In genomic region chr2:30823385-30824153, GRCm38 (mm10) we compare ENCODE assay signal across 1 mouse cellular context.
TF ChIP-seq lines count a peak whose summit lies in the region.

No protein-coding gene starts in this region.

TF ChIP-seq in MEL, 35 proteins besides CTCF, POLR2A, EP300 and RAD21:
- TF ChIP-seq TCF12 (IDR thresholded peaks at IDR 0.05; ENCODE audit: low read depth, low read length) (no peak), POLR2AphosphoS2 (IDR thresholded peaks at IDR 0.05; ENCODE audit: low read length) (peak; percentile 63; the same call in 1 of the 2 replicates), USF1 (IDR thresholded peaks at IDR 0.05; ENCODE audit: low read depth, low read length) (no peak)
